Mouse (Mus musculus): ENCODE results near the gene Spsb1. TPM values are rescaled to one million over a fixed set of nuclear protein-coding genes. Genes with fewer than 3 reads are reported as not detected.

Spsb1 gene
- total and polyA plus RNA-seq, 3 experiments, result 0.08 TPM; not detected in 2

GRCm38 (mm10) chr4:149968526-149968925 is 13.7 kb upstream of the Spsb1 start:
- TF ChIP-seq POLR2AphosphoS5 (IDR thresholded peaks at IDR 0.05; ENCODE audit: insufficient replicate concordance, low read depth, low read length) (no peak), GATA2 (IDR thresholded peaks at IDR 0.05; ENCODE audit: borderline replicate concordance, low read depth, low read length) (no peak), TAL1 (conservative IDR thresholded peaks at IDR 0.05; ENCODE audit: low read depth, low read length) (no peak)
- no peaks in the 10 kb centered on the region for H3K36me3 ChIP-seq (replicated peaks)
- H3K4me3 ChIP-seq (ENCODE audit: low read depth, low read length), result no peak overlapping the region
- H3K27me3 ChIP-seq (ENCODE audit: insufficient read depth, low read length), result peaks cover 18% of the 10 kb centered on the region
- no peaks in the 10 kb centered on the region for H3K9me3 ChIP-seq (replicated peaks)
- no peaks in the 10 kb centered on the region for H3K4me1 ChIP-seq (ENCODE audit: insufficient read depth, low read depth, low read length)
- DNase-seq (ENCODE audit: low spot score) (no peak), ATAC-seq (ENCODE audit: extremely low read depth, insufficient number of reproducible peaks, low FRiP score, poor library complexity, severe bottlenecking) (no peak)

DNA sequence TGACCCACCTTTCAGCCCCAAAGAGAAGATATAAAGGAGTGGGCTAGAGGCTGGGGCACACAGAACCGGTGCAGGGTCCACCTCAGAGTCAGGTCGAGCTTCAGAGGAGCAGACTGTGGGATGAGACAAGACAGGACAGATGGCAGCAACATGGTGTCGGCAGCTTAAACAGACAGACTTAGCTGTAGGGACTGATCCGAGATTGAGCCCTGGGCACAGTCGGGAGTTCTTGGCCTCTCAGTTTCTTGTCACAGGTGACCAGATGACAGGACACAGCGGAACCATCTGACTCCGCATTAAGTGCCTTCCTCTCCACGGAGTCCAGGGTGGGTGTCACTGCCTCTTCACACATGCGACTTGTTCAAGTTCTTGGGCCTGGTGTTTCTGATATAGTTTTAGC is 12.1 kb upstream of the Spsb1 start:
- H3K27me3 ChIP-seq (ENCODE audit: insufficient read depth, low read length), result peaks cover 16% of the 10 kb centered on the region
- no peak for TF ChIP-seq POLR2AphosphoS5 (IDR thresholded peaks at IDR 0.05; ENCODE audit: insufficient replicate concordance, low read depth, low read length)
- ATAC-seq (ENCODE audit: extremely low read depth, insufficient number of reproducible peaks, low FRiP score, poor library complexity, severe bottlenecking), result no peak

DNA sequence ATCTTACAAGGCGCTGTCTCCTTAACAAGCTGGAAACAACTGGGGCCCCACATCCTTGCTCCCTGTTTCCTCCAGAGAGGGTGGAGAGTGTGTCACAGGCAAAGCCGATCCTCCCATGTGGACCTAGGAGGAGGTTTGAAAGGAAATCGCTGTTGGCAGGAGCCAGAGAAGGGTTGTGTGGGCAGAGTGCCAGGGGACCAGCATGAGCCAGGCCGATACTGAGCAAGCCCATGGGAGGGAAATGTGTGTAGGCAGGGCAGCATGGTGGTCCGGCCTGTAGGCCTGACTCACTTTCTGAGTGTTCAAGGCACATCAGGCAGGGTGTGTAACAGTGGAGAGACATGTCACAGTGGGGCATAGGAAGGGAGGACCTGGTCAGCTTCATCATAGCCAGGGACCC is 11.4 kb upstream of the Spsb1 start:
- DNase-seq (ENCODE audit: low spot score) (no peak), ATAC-seq (ENCODE audit: extremely low read depth, insufficient number of reproducible peaks, low FRiP score, poor library complexity, severe bottlenecking) (no peak)
- no peak overlapping the region for H3K4me3 ChIP-seq (ENCODE audit: low read depth, low read length)
- TF ChIP-seq TAL1 (conservative IDR thresholded peaks at IDR 0.05; ENCODE audit: low read depth, low read length), result no peak
- TF ChIP-seq POLR2AphosphoS5 (IDR thresholded peaks at IDR 0.05; ENCODE audit: insufficient replicate concordance, low read depth, low read length), result no peak
- no peak for TF ChIP-seq CTCF (IDR thresholded peaks at IDR 0.05; ENCODE audit: low read depth, low read length)
- TF ChIP-seq GATA1 (IDR thresholded peaks at IDR 0.05; ENCODE audit: borderline replicate concordance, low read length), result no peak
- no peak for TF ChIP-seq GATA2 (IDR thresholded peaks at IDR 0.05; ENCODE audit: borderline replicate concordance, low read depth, low read length)
- H3K9me3 ChIP-seq (replicated peaks), result no peaks in the 10 kb centered on the region
- H3K36me3 ChIP-seq (replicated peaks), result no peaks in the 10 kb centered on the region
- H3K4me1 ChIP-seq (ENCODE audit: insufficient read depth, low read depth, low read length), result no peaks in the 10 kb centered on the region
- peaks cover 16% of the 10 kb centered on the region for H3K27me3 ChIP-seq (ENCODE audit: insufficient read depth, low read length)

More for the DNA sequence above, 12.1 kb upstream of the Spsb1 start:
- no peak for DNase-seq (ENCODE audit: low spot score)
- H3K36me3 ChIP-seq (replicated peaks), result no peaks in the 10 kb centered on the region
- no peaks in the 10 kb centered on the region for H3K9me3 ChIP-seq (replicated peaks)
- no peak overlapping the region for H3K4me3 ChIP-seq (ENCODE audit: low read depth, low read length)
- H3K4me1 ChIP-seq (ENCODE audit: insufficient read depth, low read depth, low read length), result no peaks in the 10 kb centered on the region

DNA sequence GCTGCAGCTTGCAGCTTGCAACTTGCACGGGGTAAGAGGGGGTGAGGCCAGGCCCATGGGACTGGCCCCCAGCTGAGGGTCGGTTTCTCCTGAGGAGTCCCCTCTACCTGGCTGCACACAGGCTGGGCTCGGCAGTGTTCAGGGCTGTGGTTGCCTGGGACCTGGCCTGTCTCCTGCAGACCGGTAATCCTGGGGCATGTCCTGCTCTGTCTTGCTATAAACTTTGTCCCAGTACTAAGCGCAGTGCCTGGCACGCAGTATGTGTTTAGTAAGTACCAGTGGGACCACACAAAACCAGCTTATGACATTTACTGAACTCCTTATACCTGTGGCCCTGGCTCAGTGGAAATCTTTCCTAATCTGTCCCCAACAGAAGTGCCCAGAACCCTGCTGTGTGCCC is 10.8 kb upstream of the Spsb1 start:
- Histone ChIP-seq H3K36me3 (replicated peaks) (no peaks in the 10 kb centered on the region), H3K27me3 (ENCODE audit: insufficient read depth, low read length) (peaks cover 16% of the 10 kb centered on the region), H3K4me1 (ENCODE audit: insufficient read depth, low read depth, low read length) (no peaks in the 10 kb centered on the region), H3K4me3 (ENCODE audit: low read depth, low read length) (no peak overlapping the region), H3K9me3 (replicated peaks) (no peaks in the 10 kb centered on the region)
- TF ChIP-seq GATA1 (IDR thresholded peaks at IDR 0.05; ENCODE audit: borderline replicate concordance, low read length), result no peak
- no peak for TF ChIP-seq GATA2 (IDR thresholded peaks at IDR 0.05; ENCODE audit: borderline replicate concordance, low read depth, low read length)
- TF ChIP-seq POLR2AphosphoS5 (IDR thresholded peaks at IDR 0.05; ENCODE audit: insufficient replicate concordance, low read depth, low read length), result no peak
- TF ChIP-seq CTCF (IDR thresholded peaks at IDR 0.05; ENCODE audit: low read depth, low read length), result no peak
- TF ChIP-seq TAL1 (conservative IDR thresholded peaks at IDR 0.05; ENCODE audit: low read depth, low read length), result no peak
- DNase-seq (ENCODE audit: low spot score) (no peak), ATAC-seq (ENCODE audit: extremely low read depth, insufficient number of reproducible peaks, low FRiP score, poor library complexity, severe bottlenecking) (no peak)

DNA sequence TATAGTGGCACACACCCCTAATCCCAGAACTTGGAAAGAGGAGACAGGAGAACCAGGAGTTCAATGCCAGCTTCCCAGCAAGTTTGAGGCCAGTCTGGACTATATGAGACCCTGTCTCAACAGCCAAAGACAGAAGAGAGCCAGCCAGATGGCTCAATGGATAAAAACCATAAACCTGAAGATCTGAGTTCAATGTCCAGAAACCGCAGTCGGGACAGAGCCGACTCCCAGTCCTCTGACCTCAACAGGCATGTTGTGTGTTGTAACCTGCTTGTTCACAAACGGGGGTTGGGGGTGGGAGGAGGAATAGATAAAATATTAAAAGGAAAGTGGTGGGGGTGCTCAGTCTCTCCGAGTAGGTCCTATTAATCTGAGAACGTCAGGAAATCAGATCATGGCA is 10.4 kb upstream of the Spsb1 start:
- ATAC-seq (ENCODE audit: extremely low read depth, insufficient number of reproducible peaks, low FRiP score, poor library complexity, severe bottlenecking), result no peak
- Histone ChIP-seq H3K4me3 (ENCODE audit: low read depth, low read length) (no peak overlapping the region), H3K4me1 (ENCODE audit: insufficient read depth, low read depth, low read length) (no peaks in the 10 kb centered on the region), H3K27me3 (ENCODE audit: insufficient read depth, low read length) (peaks cover 16% of the 10 kb centered on the region), H3K36me3 (replicated peaks) (no peaks in the 10 kb centered on the region), H3K9me3 (replicated peaks) (no peaks in the 10 kb centered on the region)
- DNase-seq (ENCODE audit: low spot score), result no peak
- no peak for TF ChIP-seq CTCF (IDR thresholded peaks at IDR 0.05; ENCODE audit: low read depth, low read length)
- no peak for TF ChIP-seq TAL1 (conservative IDR thresholded peaks at IDR 0.05; ENCODE audit: low read depth, low read length)
- TF ChIP-seq POLR2AphosphoS5 (IDR thresholded peaks at IDR 0.05; ENCODE audit: insufficient replicate concordance, low read depth, low read length), result no peak
- no peak for TF ChIP-seq GATA2 (IDR thresholded peaks at IDR 0.05; ENCODE audit: borderline replicate concordance, low read depth, low read length)
- no peak for TF ChIP-seq GATA1 (IDR thresholded peaks at IDR 0.05; ENCODE audit: borderline replicate concordance, low read length)

GRCm38 (mm10) chr4:149964770-149965169 is 9.9 kb upstream of the Spsb1 start:
- TF ChIP-seq GATA1 (IDR thresholded peaks at IDR 0.05; ENCODE audit: borderline replicate concordance, low read length) (no peak), CTCF (IDR thresholded peaks at IDR 0.05; ENCODE audit: low read depth, low read length) (no peak), GATA2 (IDR thresholded peaks at IDR 0.05; ENCODE audit: borderline replicate concordance, low read depth, low read length) (no peak)
- no peak for ATAC-seq (ENCODE audit: extremely low read depth, insufficient number of reproducible peaks, low FRiP score, poor library complexity, severe bottlenecking)
- no peak overlapping the region for H3K4me3 ChIP-seq (ENCODE audit: low read depth, low read length)
- no peaks in the 10 kb centered on the region for H3K4me1 ChIP-seq (ENCODE audit: insufficient read depth, low read depth, low read length)
- peaks cover 16% of the 10 kb centered on the region for H3K27me3 ChIP-seq (ENCODE audit: insufficient read depth, low read length)
- no peaks in the 10 kb centered on the region for H3K9me3 ChIP-seq (replicated peaks)
- DNase-seq (ENCODE audit: low spot score), result no peak
- no peaks in the 10 kb centered on the region for H3K36me3 ChIP-seq (replicated peaks)

DNA sequence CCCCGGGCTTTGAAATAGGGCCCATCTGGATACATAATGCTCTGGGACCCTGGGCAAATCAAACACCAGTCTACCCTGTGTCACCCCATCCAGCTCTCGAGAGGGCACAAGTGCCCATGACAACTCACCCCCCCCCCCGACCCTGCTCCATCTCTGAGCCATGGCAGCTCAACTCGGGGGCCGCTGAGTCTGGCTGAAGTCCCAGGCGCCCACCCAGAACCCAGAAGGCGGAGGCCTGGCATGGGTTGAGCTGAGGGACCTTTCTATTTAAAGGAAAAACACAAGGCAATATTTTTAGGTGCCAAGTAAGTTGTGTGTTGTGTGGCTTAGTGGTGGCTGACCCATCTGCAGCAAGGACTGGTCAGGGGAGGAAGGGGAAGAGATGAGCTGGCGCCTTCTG is 9.4 kb upstream of the Spsb1 start:
- ATAC-seq (ENCODE audit: extremely low read depth, insufficient number of reproducible peaks, low FRiP score, poor library complexity, severe bottlenecking) (no peak), DNase-seq (ENCODE audit: low spot score) (no peak)
- Histone ChIP-seq H3K36me3 (replicated peaks) (no peaks in the 10 kb centered on the region), H3K4me3 (ENCODE audit: low read depth, low read length) (no peak overlapping the region), H3K9me3 (replicated peaks) (no peaks in the 10 kb centered on the region), H3K27me3 (ENCODE audit: insufficient read depth, low read length) (peaks cover 16% of the 10 kb centered on the region), H3K4me1 (ENCODE audit: insufficient read depth, low read depth, low read length) (no peaks in the 10 kb centered on the region)
- TF ChIP-seq CTCF (IDR thresholded peaks at IDR 0.05; ENCODE audit: low read depth, low read length) (no peak), GATA2 (IDR thresholded peaks at IDR 0.05; ENCODE audit: borderline replicate concordance, low read depth, low read length) (no peak), GATA1 (IDR thresholded peaks at IDR 0.05; ENCODE audit: borderline replicate concordance, low read length) (no peak), POLR2AphosphoS5 (IDR thresholded peaks at IDR 0.05; ENCODE audit: insufficient replicate concordance, low read depth, low read length) (no peak)

All from G1E (cell line).